Mouse (Mus musculus): ENCODE data around the gene Pold1.

GRCm38 (mm10) chr7:44570989-44571388 is 22.3 kb upstream of the Pold1 start:
- TF ChIP-seq CTCF (IDR thresholded peaks at IDR 0.05; ENCODE audit: low read depth, low read length) (no peak), GATA1 (IDR thresholded peaks at IDR 0.05; ENCODE audit: borderline replicate concordance, low read length) (no peak), GATA2 (IDR thresholded peaks at IDR 0.05; ENCODE audit: borderline replicate concordance, low read depth, low read length) (no peak), TAL1 (conservative IDR thresholded peaks at IDR 0.05; ENCODE audit: low read depth, low read length) (no peak), POLR2AphosphoS5 (IDR thresholded peaks at IDR 0.05; ENCODE audit: insufficient replicate concordance, low read depth, low read length) (no peak)
